Mouse (Mus musculus): ENCODE data around the gene Gm16181. TPM values are rescaled to one million over a fixed set of nuclear protein-coding genes. Genes with fewer than 3 reads are reported as not detected.

Gm16181 gene
- polyA plus RNA-seq (2012; rRNA removed) = not detected in 2 replicates

DNA sequence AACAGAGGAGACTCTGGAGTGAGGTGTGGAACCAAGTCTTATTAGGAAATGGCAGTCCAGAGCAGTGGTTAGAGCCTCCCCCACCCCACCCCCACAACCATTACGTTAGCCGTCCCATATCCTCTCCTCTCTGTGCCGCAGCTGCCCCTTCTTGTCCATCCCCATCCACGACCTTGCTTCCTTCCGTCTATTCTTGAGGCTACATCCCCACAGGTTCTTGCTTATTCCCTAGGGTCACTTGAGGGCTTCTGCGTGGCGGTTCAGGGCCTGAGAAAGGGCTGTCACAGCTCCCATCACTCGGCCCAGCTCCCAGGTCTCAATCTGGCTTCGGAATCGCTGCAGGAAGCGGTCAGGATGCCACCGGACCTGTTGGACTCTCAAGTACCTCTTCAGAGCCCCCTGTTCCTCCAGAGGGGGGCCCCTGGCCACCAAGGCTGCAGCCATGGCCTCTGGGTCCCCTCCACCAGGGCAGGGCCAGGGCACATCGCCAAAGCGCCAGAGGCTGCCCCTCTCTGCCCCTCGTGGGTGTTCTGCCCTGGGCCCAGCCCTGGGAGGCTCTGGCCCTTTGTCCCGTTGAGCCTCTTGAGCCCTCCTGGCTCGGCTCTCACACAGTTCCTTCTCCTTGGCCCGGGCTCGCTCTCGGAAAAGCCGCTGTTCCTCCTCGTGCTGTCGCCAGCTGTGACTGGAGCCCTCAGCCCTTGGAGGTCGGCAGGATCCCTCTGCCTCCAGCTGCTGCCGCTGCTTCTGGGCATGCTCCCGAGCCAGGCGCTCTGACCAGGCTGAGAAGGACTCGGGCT is at the start of gene Gm16181:
TSS of gene Gm16181 (plus strand) at position 679 of the 797 bp plus-strand sequence.
- peaks cover 2% of the 10 kb centered on the region; the same call in 1 of the 2 replicates for H3K4me1 ChIP-seq (ENCODE audit: control insufficient read depth, insufficient read depth, low read length)
- no peak for TF ChIP-seq POLR2A (IDR thresholded peaks at IDR 0.05; ENCODE audit: low read depth, low read length)
- TF ChIP-seq CTCF (conservative IDR thresholded peaks at IDR 0.05; ENCODE audit: insufficient read depth, insufficient read length, low read depth, low read length) = no peak
- H3K4me3 ChIP-seq (ENCODE audit: insufficient read depth, low read depth, low read length) = no peak within 1 kb of the TSS
- H3K27ac ChIP-seq (ENCODE audit: insufficient read depth, low read depth, low read length) = peak within 1 kb of the TSS; percentile 67
- peak; percentile 50 for DNase-seq
- H3K27me3 ChIP-seq (replicated peaks; ENCODE audit: control insufficient read depth, insufficient read depth, low read length) = no peaks in the 10 kb centered on the region
- no peaks in the 10 kb centered on the region; the same call in 1 of the 2 replicates for H3K36me3 ChIP-seq (ENCODE audit: control insufficient read depth, insufficient read depth, low read length)
- WGBS = 57% methylated on average over 28 of the region's 28 CpGs

- 0 out of 2 replicates have a peak overlapping the region, but pooled peaks have one; percentile 4 for H3K27ac ChIP-seq (ENCODE audit: insufficient read depth, low read depth, low read length)
- no peaks in the 10 kb centered on the region for H3K36me3 ChIP-seq (ENCODE audit: control insufficient read depth, insufficient read depth, low read length)
- peak; percentile 24 for DNase-seq
- H3K27me3 ChIP-seq (replicated peaks; ENCODE audit: control insufficient read depth, insufficient read depth, low read length) = no peaks in the 10 kb centered on the region
- 78% methylated on average over 11 of the region's 11 CpGs for WGBS
- TF ChIP-seq POLR2A (IDR thresholded peaks at IDR 0.05; ENCODE audit: low read depth, low read length) = no peak
- TF ChIP-seq CTCF (conservative IDR thresholded peaks at IDR 0.05; ENCODE audit: insufficient read depth, insufficient read length, low read depth, low read length) = no peak
- H3K4me1 ChIP-seq (ENCODE audit: control insufficient read depth, insufficient read depth, low read length) = 0 out of 2 replicates have a peak, but pooled peaks cover 5% of the 10 kb centered on the region
- no peak overlapping the region for H3K4me3 ChIP-seq (ENCODE audit: insufficient read depth, low read depth, low read length)
These were observed 48.0 kb upstream of the Gm16181 start for GRCm38 (mm10) chr17:35172445-35173234.

GRCm38 (mm10) chr17:35173329-35173728 is 47.3 kb upstream of the Gm16181 start:
- TF ChIP-seq POLR2A (IDR thresholded peaks at IDR 0.05; ENCODE audit: low read depth, low read length) = no peak
- TF ChIP-seq CTCF (conservative IDR thresholded peaks at IDR 0.05; ENCODE audit: insufficient read depth, insufficient read length, low read depth, low read length) = no peak
- Histone ChIP-seq H3K36me3 (ENCODE audit: control insufficient read depth, insufficient read depth, low read length) (no peaks in the 10 kb centered on the region), H3K4me3 (ENCODE audit: insufficient read depth, low read depth, low read length) (no peak overlapping the region), H3K27ac (ENCODE audit: insufficient read depth, low read depth, low read length) (peak overlapping the region; percentile 56), H3K27me3 (replicated peaks; ENCODE audit: control insufficient read depth, insufficient read depth, low read length) (no peaks in the 10 kb centered on the region), H3K4me1 (ENCODE audit: control insufficient read depth, insufficient read depth, low read length) (0 out of 2 replicates have a peak, but pooled peaks cover 5% of the 10 kb centered on the region)
- 89% methylated on average over 3 of the region's 3 CpGs for WGBS
- no peak for DNase-seq

- peak overlapping the region; percentile 88 for H3K27ac ChIP-seq (ENCODE audit: insufficient read depth, low read depth, low read length)
These were observed 46.2 kb upstream of the Gm16181 start for GRCm38 (mm10) chr17:35174201-35174977.

GRCm38 (mm10) chr17:35175382-35175781 is 45.3 kb upstream of the Gm16181 start:
- Histone ChIP-seq H3K4me1 (ENCODE audit: control insufficient read depth, insufficient read depth, low read length) (0 out of 2 replicates have a peak, but pooled peaks cover 5% of the 10 kb centered on the region), H3K27ac (ENCODE audit: insufficient read depth, low read depth, low read length) (no peak overlapping the region), H3K27me3 (replicated peaks; ENCODE audit: control insufficient read depth, insufficient read depth, low read length) (no peaks in the 10 kb centered on the region), H3K36me3 (ENCODE audit: control insufficient read depth, insufficient read depth, low read length) (no peaks in the 10 kb centered on the region), H3K4me3 (ENCODE audit: insufficient read depth, low read depth, low read length) (no peak overlapping the region)
- WGBS = 61% methylated on average over 6 of the region's 6 CpGs
- TF ChIP-seq CTCF (conservative IDR thresholded peaks at IDR 0.05; ENCODE audit: insufficient read depth, insufficient read length, low read depth, low read length) (no peak), POLR2A (IDR thresholded peaks at IDR 0.05; ENCODE audit: low read depth, low read length) (no peak)
- no peak for DNase-seq

More at GRCm38 (mm10) chr17:35174201-35174977, 46.2 kb upstream of the Gm16181 start:
- H3K4me1 ChIP-seq (ENCODE audit: control insufficient read depth, insufficient read depth, low read length) = 0 out of 2 replicates have a peak, but pooled peaks cover 5% of the 10 kb centered on the region
- H3K36me3 ChIP-seq (ENCODE audit: control insufficient read depth, insufficient read depth, low read length) = no peaks in the 10 kb centered on the region
- TF ChIP-seq CTCF (conservative IDR thresholded peaks at IDR 0.05; ENCODE audit: insufficient read depth, insufficient read length, low read depth, low read length) (no peak), POLR2A (IDR thresholded peaks at IDR 0.05; ENCODE audit: low read depth, low read length) (no peak)
- peak; percentile 41 for DNase-seq
- WGBS = 49% methylated on average over 8 of the region's 8 CpGs
- no peaks in the 10 kb centered on the region for H3K27me3 ChIP-seq (replicated peaks; ENCODE audit: control insufficient read depth, insufficient read depth, low read length)
- no peak overlapping the region for H3K4me3 ChIP-seq (ENCODE audit: insufficient read depth, low read depth, low read length)

GRCm38 (mm10) chr17:35175968-35176367 is 44.7 kb upstream of the Gm16181 start, which contains the start of gene Aif1:
Gene Aif1, minus strand, starts transcription at chr17:35176068.
- WGBS = 81% methylated on average over 2 of the region's 2 CpGs
- Histone ChIP-seq H3K27ac (ENCODE audit: insufficient read depth, low read depth, low read length) (no peak within 1 kb of the TSS), H3K4me3 (ENCODE audit: insufficient read depth, low read depth, low read length) (no peak within 1 kb of the TSS), H3K36me3 (ENCODE audit: control insufficient read depth, insufficient read depth, low read length) (no peaks in the 10 kb centered on the region), H3K27me3 (replicated peaks; ENCODE audit: control insufficient read depth, insufficient read depth, low read length) (no peaks in the 10 kb centered on the region), H3K4me1 (ENCODE audit: control insufficient read depth, insufficient read depth, low read length) (0 out of 2 replicates have a peak, but pooled peaks cover 5% of the 10 kb centered on the region)
- TF ChIP-seq CTCF (conservative IDR thresholded peaks at IDR 0.05; ENCODE audit: insufficient read depth, insufficient read length, low read depth, low read length) = no peak
- no peak for TF ChIP-seq POLR2A (IDR thresholded peaks at IDR 0.05; ENCODE audit: low read depth, low read length)
- no peak for DNase-seq

Measured in kidney, adult 2 months (tissue).